Mouse (Mus musculus): Measurements from ENCODE around the gene 4930523C07Rik.

The 4930523C07Rik gene

GRCm38 (mm10) chr1:160100996-160101395 lies 56.8 kb downstream of the 4930523C07Rik start:
- DNase-seq (ENCODE audit: low spot score) = no peak

GRCm38 (mm10) chr1:160105426-160105825 lies 61.2 kb downstream of the 4930523C07Rik start:
- no peak for DNase-seq (ENCODE audit: low spot score)

- DNase-seq (ENCODE audit: low spot score) = no peak
Observed at GRCm38 (mm10) chr1:160108604-160109003, 64.4 kb downstream of the 4930523C07Rik start.

- DNase-seq (ENCODE audit: low spot score) = no peak
Observed at GRCm38 (mm10) chr1:160123957-160124356, 79.8 kb downstream of the 4930523C07Rik start.
